Mouse (Mus musculus) kidney, adult 18-20 months (tissue): ENCODE measurements at regions not wholly inside any gene's neighbourhood (a gene's known extent, or its start where the extent isn't known, plus 50 kb on each side); places are given as distances from the start of the nearest gene placed in this dataset.
A peak's percentile ranks its signal among the peaks of the same experiment; 100 is the strongest.
"Not testable (repeated sequence)": the region's sequence is repeated elsewhere in the genome, so short reads cannot be mapped to it uniquely, and the experiment has no call there.

Experiments
- DNase-seq: peaks from one replicate; pipeline ENCODE4 v3.0.0; 2021

DNA sequence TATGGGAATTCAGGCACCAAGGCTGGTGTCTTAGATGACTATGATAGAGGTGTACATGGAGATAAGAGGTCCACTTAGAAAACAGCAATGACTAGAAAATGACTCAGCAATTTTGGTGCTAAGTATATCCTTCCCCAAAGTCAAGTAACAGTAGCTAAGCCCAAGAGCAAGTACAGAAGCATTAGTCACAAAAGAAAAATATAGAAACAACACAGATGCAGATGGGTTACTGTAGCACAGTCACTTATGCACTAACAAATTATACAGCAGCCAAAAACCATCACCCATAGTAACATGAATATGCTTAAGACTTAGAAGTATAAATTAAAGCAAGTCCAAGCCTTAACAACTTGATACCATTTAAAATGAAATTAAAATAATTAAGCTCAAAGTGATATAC lies 378.5 kb upstream of the Meis2 start:
- no peak for DNase-seq

DNA sequence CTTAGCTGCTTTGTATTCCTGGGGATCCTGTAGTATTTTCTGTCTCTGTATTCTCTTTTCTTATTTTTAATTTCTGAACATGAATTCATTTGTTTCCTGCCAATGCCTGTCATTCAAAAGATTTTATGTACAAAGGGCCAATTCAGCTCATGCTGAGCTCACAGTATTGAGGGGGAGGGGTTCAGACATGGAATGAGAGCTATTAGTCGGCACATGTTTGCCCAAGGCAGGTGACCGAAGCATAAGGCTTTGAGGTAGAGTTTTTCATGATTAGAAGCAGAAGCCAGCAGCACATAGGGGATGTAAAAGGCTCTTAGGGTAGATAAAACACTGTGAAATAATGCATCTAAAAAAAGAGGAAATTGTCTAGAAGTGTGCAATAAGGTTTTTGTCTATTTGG lies 374.6 kb upstream of the Meis2 start:
- DNase-seq: no peak

GRCm38 (mm10) chr2:116433481-116433880 lies 367.8 kb upstream of the Meis2 start:
- DNase-seq: no peak

DNA sequence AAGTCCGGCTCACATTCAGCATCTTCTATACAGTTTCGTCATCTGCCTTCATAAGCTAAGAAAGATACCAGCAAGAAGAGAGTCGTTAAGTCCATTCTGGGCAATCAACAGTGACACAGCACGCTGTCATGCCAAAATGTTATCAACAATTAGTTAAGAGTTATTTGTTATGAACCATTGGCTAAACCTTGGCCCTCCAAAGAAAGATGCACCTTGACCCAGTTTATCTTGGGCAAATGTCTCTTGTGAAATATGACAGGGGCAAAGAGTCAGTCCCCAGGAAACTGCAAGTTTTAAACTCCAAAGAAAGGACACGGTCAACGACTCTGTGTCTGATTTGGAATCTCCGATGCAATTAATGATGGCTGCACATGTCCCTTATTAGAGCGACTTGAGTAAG lies 358.5 kb upstream of the Meis2 start:
- DNase-seq: no peak

DNA sequence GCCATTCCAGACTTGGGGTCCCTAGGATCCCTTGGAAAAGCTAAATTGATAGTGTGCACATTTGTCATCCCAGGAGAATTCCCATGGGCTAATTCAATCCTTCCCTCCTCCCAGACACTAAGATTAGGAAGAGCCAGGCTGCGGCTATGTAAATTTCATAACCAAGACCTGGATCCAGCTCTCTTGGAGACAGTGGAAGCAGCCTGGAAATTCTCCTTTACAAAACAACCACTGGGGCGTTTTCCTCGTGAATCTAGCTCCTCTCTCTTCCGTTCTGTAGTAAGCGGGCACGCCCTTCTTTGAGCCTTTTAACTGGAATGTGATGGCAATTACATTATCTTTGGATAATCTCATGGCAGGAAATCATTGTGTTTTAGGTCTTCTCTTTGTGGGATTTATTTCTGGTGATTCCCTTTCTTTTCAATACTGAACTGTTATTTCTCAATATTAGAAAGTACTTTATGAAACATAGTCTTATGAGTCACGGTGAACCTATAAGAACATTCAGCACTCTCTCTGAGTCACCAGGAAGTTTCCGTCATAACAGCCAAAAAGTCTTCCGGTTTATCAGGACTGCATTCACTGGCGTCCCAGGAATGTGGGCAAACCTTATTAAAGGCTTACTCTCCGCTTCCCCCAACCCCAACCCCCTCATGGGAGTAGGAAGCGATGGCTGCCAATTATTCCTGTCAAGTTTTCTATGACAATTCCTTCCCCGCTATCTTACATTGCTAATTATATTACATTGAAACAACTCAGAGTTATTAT lies 352.0 kb upstream of the Meis2 start:
- no peak for DNase-seq

GRCm38 (mm10) chr2:116415742-116416141 lies 350.1 kb upstream of the Meis2 start:
- no peak for DNase-seq

- DNase-seq: no peak
Measured at GRCm38 (mm10) chr2:116402113-116402512, 336.5 kb upstream of the Meis2 start.

- no peak for DNase-seq
Measured at GRCm38 (mm10) chr2:116399966-116400365, 334.3 kb upstream of the Meis2 start.

DNA sequence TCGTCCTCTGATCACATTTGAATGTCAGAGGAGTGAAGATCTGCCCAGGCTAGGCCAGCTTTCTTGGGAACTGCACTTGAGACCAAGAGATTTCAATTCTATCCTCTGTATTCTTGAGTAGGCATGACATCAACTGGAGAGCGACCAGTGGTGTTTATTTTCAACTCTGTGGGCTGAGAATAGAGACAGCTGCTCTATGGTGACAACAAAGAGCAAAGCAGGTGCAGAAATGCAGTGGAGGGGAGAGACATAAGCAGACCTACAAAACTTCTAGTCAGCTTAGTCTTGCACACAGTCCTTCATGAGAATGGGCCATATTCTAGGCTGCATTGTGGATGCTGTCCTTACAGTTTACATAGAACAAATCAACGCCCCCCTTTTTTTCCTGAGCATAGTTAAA lies 303.2 kb upstream of the Meis2 start:
- no peak for DNase-seq

DNA sequence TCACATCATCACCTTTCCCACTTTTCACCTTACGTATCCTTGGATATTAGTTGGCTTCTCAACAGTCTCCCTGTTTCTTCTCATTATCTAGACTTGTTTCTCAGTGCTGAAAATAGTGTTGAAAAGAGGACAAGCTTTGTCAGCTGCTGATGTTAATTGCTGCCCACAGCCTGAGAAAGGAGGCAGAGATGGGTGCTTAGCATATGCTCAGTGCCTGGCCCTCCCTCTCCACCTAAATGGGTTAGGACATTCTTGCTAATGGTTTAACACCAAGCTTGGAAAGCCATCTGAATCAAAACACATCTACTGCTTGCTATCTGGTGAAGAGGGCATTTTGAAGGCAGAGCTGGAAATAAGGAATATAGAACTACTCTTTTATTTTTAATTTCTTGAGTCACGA lies 298.5 kb upstream of the Meis2 start:
- DNase-seq: no peak

GRCm38 (mm10) chr2:116358145-116358544 lies 292.5 kb upstream of the Meis2 start:
- DNase-seq: no peak

GRCm38 (mm10) chr2:116348530-116348914 lies 282.9 kb upstream of the Meis2 start:
- no peak for DNase-seq

DNA sequence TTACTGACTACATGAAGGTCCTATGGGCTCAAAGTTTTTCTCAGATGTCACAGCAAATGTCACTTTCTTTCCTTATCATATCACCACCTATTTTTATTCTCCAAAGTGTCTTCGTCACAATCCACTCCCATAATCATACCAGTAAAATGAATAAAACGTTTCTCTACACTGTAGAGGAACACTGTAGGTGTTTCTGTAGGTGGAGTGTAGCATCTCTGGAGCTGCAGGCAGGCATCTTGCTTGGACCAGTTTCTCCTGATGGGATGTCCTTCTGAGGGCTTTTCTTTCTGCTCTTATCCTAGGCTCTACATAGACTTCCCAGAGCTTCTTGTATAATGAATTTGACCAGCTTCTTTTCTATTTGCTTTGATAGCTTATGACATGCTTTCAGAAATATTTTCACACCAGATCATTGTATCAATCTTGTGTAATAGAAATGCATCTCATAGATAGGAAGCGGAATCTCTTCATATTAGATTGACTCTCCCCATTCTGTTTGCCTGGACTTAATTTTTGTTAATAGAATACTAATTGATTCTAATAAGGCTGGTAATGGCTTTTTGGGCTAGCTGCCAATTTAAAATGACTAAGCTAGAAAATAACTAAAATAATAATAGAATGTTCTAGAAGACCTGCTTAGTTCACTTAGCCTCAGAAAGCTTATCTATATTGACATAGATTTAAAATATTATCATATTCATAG lies 282.3 kb upstream of the Meis2 start:
- no peak for DNase-seq

GRCm38 (mm10) chr2:116331801-116332200 lies 266.2 kb upstream of the Meis2 start:
- no peak for DNase-seq

GRCm38 (mm10) chr2:116322039-116322770 lies 256.6 kb upstream of the Meis2 start:
- DNase-seq: no peak

DNA sequence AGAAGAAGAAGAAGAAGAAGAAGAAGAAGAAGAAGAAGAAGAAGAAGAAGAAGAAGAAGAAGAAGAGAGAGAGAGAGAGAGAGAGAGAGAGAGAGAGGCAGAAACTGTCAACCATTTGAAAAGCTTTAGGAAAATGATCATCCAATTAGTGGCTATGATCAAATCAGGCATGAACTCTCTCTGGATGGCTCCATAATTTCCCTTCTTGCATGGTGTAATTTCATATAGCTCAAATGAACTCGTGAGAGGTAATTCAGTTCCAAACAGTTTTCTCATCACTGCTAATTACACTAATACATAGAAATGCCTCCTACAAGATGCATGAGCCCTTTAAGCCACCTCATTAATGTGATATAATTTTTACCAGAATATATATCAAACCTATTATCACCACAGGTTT lies 233.9 kb upstream of the Meis2 start:
- DNase-seq: no peak

- no peak for DNase-seq
Measured at GRCm38 (mm10) chr2:116289886-116290285, 224.2 kb upstream of the Meis2 start.

DNA sequence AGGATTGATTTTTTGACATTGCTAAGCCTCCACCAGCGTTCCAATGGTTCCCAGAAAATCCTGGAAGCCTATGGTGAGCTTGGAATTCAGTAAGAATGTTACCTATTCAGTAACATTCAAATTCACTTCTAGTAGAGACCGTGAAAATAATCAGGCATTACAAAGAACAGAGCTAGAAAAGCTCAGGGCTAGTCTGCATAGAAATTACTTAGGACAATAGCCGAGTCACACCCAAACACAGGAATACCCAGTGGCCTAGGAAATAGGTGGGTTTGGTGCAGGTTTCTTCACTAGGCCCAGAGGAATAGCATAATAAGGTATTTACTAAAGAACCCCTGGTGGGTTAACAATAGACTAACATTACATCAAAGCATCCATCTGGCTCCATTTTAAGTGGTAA lies 177.6 kb upstream of the Meis2 start:
- not testable (repeated sequence) for DNase-seq

- no peak for DNase-seq
Measured at GRCm38 (mm10) chr2:116236731-116237130, 171.1 kb upstream of the Meis2 start.

- DNase-seq: no peak
Measured at GRCm38 (mm10) chr2:116232793-116233192, 167.2 kb upstream of the Meis2 start.

- DNase-seq: peak; percentile 27
Measured at GRCm38 (mm10) chr2:116216418-116216817, 150.8 kb upstream of the Meis2 start.

GRCm38 (mm10) chr2:116201248-116202223 lies 135.9 kb upstream of the Meis2 start:
- no peak for DNase-seq

DNA sequence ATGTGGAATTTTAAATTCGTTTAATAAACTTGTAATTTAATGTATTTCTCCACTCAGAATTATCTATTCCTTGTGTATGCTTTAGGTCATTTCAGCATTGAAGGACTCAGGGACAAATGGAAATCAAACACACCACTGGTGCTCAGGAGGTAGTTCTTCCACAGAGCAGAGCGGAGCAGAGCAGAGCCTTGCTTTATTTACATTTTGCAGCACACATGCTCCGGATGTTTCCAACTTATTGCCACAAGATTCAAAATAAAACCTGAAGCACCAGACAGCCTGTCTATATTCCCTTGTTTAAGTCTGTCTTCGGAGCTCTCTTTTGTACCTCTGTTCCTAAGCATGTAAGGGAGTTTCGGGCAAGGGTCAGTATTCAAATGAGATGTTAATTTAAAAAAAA lies 135.2 kb upstream of the Meis2 start:
- no peak for DNase-seq
